Mouse (Mus musculus): ENCODE results near the gene Fam20c.

The Fam20c gene

DNA sequence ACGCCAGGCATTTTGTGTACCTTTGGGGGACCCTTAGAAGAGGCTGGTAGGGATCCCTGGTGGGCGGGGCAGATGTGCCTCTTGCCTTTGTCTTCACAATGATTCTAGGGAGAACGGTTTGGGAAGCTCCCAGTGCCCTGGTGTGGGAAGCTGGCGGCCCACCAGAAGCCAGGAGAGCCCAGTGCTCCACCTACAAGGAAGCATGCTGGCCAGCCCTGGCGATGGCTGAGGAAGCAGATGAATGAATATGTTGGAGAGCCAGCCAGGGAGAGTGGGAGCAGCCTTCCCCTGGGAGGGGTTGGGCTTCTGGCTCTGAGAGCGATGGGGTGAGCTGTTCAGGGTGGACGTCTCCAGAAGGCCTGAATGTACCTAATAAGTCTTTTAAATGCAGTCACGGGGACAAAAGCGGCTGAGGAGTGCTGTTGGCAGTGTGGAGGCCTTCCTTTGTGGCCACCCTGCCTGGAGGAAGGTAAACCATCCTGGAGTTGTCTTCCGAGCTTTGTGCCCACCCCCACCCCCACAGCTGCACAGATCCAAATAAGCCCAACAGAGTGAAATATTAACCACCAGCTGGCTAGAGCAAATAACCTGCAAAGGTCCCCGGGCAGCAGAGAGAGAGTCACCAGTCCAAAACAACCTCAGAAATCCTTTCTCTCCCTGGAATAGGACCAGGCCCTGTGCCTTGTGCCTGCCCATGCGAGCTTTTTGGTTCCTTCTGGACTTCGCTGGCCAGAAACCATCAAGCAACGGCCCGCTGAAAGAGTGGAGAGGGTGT, 2.2 kb downstream of the Fam20c start:
- DNase-seq (ENCODE audit: low spot score in 2 of 2): peak; percentile 76

DNA sequence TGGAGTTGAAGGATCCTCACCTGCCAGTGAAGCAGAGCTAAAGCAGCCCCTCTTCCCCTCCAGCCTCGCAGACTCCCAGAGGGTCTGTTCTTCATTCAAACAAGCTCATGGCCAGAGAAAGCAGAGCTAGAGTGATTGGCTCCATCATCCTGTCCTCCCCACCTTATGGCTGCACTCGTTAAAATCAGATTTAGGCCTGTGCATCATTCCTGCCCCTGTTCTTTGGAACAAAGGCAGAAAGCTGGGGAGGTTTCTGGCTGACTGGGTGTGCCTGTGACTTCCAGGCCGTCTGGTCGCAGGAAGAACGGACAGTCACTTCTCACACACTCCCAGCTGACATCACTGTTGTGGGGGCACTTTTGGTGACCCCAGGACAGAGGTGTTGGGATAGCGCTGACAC, 2.8 kb downstream of the Fam20c start:
- DNase-seq (ENCODE audit: low spot score in 2 of 2): no peak

DNA sequence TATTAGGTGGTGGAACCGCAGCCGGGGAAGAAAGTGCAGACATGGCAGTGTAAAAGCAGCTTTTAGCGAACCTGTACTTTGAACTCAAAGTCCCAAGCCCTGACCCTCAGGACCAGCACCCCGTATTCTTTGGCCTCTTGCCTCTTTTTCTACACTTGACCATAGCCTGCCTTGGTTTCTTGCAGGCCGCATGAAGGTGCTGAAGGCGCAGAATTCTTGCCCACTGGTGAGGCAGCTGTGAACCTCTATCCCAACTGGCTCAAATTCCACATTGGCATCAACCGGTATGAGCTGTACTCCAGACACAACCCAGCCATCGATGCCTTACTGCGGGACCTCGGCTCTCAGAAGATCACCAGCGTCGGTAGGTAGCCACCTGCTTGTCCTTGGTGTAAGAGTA, 3.3 kb downstream of the Fam20c start:
- no peak for DNase-seq (ENCODE audit: low spot score in 2 of 2)

DNA sequence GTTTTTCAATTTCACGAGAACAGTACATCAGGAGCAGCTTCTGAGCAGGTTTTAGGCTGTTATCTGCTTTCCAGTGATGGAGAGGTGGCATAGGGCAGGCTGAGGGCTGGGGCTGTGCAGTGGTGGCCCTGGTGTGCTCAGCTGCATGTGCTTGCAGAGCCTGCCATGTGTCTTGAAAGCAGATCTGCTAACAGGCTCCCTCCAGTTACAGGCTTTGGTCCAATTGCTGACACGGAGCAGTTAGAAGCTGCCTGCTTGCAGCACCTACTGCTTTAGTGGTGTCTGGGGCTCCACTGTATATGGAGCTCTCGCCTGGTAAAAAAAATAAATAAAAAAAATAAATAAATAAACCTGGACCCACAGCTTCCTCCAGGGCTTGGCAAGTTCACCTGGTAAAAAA, 4.2 kb downstream of the Fam20c start:
- DNase-seq (ENCODE audit: low spot score in 2 of 2): peak in 1 of 2 experiments; percentile 55

DNA sequence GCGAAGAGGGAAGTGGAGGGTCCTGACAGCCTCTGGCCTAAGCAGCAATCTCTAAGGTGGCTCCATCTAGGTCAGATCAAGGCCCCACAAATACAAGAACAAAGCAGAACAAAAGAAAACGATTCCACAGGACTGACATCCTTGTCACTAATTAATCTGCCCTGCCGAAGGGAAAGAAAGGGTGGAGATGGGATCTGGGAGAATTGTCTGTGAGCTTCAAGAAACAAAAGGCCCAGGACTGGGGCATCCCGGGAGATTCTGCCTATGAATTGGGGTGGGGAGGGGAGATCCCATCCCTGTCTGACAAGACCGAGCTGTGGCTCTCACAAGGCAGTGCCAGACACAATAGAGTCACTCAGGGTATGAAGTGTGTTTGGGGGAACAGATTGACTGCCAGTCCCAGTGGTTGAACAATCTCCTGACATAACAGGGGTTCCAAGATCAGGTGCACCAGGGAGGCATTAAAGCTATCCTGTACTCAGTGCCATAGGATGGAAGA, 7.6 kb downstream of the Fam20c start:
- DNase-seq (ENCODE audit: low spot score in 2 of 2): no peak

DNA sequence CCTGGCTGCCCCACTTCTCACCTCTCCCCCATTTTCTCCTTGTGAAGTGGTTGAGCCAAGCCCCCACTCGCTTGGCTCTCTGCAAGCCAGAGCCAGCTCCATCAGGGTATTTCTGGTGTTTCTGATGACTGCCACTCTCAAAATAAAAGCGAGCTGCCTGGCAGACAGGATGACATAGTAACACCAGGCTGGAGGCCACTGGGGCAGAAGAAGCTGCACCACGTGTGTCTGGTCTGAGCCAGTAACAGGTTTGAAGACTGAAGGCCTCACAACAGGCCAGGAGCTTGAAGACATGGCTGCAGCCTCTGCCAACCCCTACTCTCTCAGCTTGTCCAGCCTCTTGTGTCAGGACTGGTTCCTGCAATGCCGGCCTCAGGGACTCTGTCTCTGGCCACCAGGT, 8.0 kb downstream of the Fam20c start:
- no peak for DNase-seq (ENCODE audit: low spot score in 2 of 2)

DNA sequence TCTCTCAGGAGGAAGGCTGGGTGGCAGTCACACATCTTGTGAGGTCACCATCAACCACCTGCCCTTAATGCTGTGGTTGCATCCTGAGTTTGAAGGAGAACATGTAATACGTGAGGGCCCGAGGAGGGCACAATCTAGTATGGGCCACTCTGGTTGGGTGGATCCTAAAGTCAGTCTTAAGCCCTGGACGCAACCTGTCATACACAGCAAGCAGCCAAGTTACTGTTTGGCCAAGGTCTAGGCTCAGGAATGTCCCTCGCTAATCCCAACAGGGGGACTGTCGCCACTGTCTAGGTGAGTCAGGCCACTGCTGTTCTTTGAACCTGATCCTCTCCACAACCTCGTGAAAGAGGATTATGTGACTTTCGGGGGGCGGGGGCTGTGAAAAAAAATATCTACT, 10.3 kb downstream of the Fam20c start:
- DNase-seq (ENCODE audit: low spot score in 2 of 2): no peak

DNA sequence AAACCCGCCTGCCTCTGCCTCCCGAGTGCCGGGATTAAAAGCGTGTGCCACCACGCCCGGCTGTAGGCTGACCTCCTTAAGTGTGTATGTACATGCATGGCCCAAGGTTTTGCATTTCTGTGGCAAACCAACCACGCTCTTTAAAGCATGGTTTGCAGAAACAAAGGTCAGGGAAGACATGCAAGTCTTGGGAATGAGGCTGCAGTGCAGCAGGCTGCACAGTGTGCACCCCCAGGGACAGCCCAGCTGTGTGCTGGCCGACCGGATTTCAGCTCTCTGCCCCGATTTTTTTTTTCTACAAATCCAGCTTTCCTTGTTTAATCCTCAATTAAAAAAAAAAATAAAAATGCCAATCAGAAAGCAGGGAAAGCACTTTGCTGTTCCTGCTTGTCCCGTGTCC, 13.3 kb downstream of the Fam20c start:
- DNase-seq (ENCODE audit: low spot score in 2 of 2): no peak

DNA sequence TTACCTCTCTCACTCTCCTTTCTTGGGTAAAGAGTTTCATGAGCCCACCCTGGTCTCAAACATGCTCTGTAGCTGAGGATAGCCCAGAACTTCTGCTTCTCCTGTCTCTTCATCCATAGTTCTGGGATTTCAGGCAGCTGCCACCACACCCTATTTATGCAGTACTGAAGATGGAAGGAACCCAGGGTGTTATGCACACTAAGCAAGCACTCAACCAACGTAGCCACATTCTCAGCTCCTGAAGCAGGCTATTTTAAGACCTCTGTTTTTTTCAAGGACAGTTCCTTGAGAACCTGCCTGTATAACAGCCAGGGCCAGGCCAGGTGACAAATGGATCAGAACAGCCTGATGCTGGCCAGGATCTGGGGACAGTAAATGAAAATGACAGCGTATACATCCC, 14.4 kb downstream of the Fam20c start:
- no peak for DNase-seq (ENCODE audit: low spot score in 2 of 2)

DNA sequence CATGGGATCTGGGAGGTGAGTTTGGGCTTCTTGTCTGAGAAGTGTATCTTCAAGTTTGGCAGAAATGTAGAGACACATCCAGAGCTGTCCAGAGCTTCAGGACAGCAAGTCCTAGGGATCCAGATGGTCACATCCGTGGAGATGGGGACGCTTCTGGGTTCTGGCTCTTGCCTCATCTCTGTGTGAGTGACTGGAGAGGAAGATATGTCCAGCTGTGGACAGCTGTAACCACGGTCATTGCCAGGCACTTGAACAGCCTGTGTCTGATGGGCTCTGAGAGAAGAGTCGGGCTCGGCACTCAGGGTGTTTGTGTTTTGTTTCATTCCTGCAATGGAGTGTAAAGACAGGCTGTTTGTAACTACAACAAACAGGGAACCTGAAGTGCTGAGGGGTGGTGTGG, 14.8 kb downstream of the Fam20c start:
- DNase-seq (ENCODE audit: low spot score in 2 of 2): no peak

DNA sequence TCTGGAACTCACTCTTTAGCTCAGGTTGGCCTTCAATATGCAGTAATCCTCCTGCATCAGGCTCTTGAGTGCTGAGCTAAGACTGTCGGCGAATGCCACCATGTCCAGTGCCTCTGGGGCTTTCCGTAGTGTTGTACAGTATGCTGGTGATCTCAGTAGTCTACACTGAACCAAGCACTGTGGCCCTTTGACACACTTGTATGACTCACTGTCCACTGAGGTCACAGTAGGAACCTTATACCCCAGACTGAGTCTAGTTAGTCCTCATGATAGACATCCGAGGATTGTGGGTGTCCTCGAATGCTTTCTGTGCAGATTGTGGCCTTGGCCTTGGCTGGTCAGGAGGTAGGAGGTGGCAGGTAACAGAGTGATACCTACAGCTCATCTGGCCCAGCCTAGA, 20.8 kb downstream of the Fam20c start:
- no peak for DNase-seq (ENCODE audit: low spot score in 2 of 2)

DNA sequence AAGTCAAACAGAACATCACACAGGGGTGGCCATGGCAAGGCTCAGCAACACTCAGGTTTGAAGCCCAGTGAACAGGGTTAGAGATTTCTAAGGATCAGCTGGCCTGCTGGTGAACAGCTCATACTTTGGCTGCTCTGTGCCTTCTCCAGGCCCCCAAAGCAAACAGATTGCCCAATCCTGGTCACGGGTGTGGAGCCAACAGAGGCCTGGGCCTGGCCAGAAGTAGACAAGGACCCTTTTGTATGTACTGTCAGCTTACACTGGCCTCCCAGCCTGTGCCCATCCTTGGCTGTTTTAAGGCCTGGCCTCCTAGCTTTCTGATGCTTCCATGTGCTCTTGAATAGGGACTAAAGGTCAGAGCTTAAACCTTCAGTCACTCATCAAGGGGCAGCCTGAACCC, 22.0 kb downstream of the Fam20c start:
- DNase-seq (ENCODE audit: low spot score in 2 of 2): no peak

DNA sequence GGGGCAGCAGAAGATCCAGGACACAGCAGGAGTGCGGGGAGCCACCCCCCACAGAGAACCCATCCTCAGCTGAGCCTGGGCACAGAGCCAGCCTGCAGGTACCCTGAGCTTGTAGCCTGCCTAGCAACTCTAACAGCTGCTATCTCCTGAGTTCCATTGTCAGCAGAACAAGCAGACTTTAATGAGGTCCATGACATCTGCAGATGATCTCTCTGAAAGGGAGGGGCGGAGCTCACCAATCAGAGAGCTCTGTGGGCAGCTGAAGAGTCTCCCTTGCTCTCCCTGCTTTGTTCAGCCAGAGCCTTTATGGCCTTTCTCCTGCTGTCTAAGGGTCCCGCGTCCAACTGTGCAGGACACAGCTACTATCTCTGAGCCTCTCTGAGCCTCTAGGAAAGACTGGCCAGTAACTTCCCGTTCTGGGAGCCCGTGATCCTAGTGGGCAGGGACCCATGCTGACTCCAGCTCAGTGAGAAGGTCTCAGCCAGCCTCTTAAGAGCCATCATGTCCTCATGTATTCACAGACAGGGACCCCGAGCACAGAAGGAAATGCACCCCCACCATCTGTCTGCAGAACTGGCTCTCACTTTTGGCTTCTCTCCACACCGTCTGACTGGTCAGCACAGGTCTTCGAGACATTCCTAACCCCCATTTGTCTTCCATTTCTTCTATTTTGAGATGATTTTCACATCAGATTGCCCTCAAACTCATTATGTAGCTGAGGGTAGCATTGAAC, 24.6 kb downstream of the Fam20c start:
- DNase-seq (ENCODE audit: low spot score in 2 of 2): peak; percentile 55 to 66

DNA sequence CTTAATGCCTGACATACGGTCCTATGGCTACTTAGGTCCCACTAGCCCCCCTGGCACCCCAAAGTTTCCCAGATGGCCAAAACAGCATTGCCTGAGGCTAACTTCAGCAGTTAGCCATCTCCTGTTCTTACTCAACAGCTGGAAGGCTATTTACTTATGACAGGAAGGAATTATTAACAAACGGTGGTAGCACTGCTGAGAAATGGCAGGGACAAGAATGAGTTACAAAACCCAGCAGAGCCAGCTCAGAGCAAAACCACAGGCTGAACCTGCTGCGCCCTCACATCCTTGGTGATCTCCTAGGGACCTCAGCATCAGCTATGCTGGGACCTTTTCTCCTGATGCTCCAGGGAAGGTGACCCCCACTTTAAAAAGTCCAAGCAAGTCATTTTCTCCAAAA, 25.3 kb downstream of the Fam20c start:
- no peak for DNase-seq (ENCODE audit: low spot score in 2 of 2)

DNA sequence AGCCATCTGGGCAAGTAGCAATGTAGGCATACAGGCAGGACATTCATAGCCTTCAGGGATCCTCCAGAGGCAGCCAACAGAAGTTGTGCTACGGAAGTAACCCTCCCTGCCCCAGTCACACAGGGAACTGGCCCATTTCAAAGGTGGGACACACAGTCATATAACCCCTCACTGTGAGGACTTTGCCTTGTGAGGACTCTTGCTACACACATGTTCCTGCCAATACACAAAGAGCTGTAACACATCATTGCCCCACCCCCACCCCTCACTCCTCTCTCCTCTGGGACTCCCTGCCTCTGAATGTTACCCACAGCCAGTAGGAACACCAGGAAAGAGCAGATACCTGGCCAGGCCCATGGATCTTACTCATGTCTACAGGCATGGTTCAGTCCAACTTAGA, 28.4 kb downstream of the Fam20c start:
- DNase-seq (ENCODE audit: low spot score in 2 of 2): no peak

DNA sequence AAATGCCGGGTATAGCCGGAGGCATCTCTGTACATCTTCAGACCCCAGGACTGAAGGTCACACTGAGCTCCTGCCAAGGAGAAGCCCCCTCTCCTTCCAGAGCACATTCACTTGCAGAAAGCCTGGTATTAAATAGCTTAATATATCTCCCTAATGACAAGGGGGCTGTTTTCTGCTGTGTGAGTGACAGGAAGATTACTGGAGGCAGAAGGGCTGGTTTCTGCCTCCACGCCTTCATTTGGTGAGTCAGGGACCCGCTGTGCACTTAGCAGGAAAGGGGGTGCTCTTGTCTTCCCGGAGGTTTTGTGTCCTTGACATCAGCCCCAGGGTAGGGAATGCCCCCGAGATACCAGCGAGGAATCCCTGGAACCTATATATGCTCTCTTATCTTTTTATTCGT, 28.9 kb downstream of the Fam20c start:
- DNase-seq (ENCODE audit: low spot score in 2 of 2): no peak

DNA sequence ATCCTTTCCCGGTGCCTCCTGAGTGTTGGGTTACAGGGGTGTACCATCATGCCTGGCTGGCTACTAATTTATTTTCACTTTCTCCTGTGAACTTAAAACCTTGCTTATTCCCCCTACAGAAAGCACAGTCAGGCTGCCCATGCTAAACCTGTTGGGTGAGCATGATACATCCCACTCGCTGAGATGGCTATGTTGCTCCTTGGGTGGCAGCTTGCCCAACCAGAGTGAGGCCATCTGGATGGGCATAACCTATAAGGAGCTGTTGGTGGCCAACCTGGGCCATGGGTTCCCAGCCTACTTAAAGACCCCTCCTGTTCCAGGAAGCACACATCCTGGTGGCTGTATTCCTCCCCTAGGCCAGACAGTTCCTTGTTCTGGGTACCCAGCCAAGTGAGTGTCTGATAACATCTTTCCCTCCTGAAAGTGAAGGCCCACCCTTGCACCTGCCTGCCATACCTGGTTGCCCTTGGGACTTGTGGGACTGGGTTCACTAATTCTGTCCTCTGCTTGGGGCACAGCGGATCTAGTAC, 31.7 kb downstream of the Fam20c start:
- no peak for DNase-seq (ENCODE audit: low spot score in 2 of 2)

DNA sequence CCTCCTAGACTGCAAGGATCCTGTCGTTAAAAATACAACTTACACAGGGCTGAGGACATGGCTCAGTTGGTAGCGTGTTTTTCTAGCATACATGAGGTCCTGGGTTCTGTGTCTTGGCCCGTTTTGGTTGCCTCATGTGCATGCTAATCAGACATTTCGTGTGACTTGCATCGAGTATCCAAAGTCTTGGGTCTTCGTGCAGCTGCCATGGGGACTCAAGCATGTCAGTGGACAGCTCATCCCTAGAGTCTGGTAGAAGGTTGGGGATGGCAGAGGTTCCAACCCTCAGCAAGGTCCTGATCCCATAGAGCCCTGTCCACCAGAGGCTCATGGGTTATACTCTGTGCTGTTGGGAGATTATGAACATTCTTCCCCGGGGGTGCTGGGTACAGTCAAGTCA, 33.3 kb downstream of the Fam20c start:
- no peak for DNase-seq (ENCODE audit: low spot score in 2 of 2)

DNA sequence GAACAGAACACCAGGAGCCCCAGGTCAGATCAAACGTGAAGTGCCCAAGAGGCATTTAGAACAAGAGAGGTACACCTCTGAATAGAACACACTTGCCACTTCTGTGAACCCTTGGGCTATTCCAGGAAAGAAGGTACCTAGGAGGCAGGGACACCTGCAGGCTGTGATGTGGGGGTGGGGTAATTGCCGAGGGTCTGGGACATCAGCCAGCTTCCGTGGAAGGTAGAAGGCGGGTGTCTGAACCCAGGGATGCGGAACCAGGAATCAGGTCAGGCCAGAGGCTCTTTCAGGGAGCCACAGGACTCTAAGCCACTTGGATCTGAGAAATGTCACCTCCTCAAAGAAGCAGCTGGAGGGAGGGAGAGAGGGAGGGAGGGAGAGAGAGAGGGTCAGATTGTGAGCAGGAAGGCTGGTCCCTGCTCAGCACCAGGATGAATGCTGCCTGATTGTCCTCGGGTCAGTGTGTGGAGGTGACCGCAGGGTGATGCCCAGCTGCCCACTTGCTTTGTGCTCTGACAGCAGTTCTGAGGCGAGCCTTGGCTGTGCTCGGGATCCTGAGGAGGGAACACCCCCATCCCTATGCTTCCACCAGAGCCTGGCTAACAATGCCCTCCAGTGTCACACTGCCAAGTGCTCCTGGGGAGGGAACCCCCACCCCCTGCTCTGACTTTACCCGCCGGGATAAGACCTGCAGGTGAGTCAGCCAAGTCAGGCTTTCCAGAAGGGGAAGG, 34.3 kb downstream of the Fam20c start:
- DNase-seq (ENCODE audit: low spot score in 2 of 2): peak; percentile 46 to 50

DNA sequence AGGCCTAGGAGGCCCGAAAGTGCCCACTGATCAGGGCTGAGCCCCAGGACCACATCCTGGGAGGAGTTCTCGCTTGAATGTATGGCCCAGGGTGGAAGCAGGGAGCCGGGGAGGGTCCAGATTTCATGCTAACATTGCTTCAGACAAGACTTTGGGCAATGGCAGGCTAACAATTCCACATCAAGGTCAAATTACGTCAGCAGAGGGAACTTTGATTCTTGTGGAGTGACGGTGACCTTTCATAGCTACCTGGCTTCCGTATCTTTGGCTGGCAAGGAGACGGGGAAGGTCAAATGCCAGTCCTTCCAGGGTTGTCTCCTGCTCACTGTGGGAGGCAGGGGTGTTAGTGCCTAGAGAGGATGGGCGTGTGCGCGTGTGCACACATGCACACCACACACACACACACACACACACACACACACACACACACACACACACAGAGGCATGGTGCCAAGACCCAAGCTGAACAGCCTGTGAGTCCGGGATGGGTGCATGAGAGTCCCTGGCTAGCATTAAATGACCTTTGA, 36.7 kb downstream of the Fam20c start:
- no peak for DNase-seq (ENCODE audit: low spot score in 2 of 2)

DNA sequence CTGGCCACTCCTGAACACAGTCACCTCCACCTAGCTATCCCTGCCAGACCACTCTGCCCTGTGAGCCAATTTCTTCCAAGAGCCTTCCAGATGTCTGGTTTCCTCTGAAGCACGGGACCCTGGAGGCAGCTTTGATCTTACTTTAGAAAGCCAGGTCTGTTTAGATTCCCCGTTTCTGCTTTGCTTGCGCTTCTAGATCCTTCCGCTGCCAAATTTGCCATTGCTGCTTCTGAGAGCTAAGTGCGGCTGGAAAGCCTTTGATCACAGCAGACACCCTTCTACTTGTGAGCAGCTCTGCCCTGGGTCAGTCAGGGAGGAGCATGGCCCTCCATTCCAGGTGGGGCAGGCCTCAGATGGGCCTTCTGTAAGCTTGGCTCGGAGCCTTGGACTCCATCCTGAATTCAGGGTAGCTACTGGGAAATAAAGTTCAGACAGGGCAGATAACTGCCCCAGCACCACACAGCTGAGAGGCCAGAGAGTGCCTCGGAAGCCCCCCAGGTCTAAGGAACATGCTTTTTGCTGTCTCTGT, 47.3 kb downstream of the Fam20c start:
- no peak for DNase-seq (ENCODE audit: low spot score in 2 of 2)

DNA sequence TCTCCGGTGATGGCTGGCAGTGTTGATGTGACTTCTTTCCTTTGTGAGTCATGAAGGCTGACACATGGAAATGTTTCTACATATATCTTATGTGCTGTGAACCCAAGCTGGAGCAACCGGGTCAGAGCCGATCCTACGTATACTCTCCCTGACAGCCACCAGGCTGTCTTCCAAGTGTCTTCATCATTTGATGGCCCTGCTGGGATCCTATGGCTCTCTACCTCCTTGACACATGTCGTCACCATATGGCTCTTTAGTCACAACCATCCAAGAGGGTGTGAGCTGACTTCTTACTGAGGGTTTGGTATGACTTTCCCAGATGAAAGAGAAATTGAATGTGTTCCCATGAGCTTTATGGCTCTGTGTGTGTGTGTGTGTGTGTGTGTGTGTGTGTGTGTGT, 50.0 kb downstream of the Fam20c start:
- DNase-seq (ENCODE audit: low spot score in 2 of 2): no peak

All from right cerebral cortex, postnatal 10 days (tissue).